Mouse (Mus musculus) activated CD4-positive, CD25-positive, alpha-beta regulatory T cell, adult 4 months (primary cell): ENCODE measurements around the gene Pdcd1lg2. TPM values are rescaled to one million over a fixed set of nuclear protein-coding genes. Genes with fewer than 3 reads are reported as not detected.

Source experiments
- ATAC-seq: one replicate; pipeline ENCODE4 v1.8.0; 2017
- polyA plus RNA-seq, 2 experiments: library from polyadenylated mRNA; unstranded; fragments of 100-300 nt; shearing (Covaris generic); gene quantifications; one replicate each; pipeline ENCODE4 v1.2.1; 2017

Gene Pdcd1lg2
- polyA plus RNA-seq, 2 experiments from 2014 or later: 17.2 to 23.0 TPM

GRCm38 (mm10) chr19:29419946-29420345 is 9.2 kb downstream of the Pdcd1lg2 start:
- ATAC-seq: no peak

GRCm38 (mm10) chr19:29420397-29420796 is 9.7 kb downstream of the Pdcd1lg2 start:
- no peak for ATAC-seq

- ATAC-seq: no peak
Observed at GRCm38 (mm10) chr19:29422013-29422645, 11.4 kb downstream of the Pdcd1lg2 start.

- no peak for ATAC-seq
Observed at GRCm38 (mm10) chr19:29422796-29423195, 12.1 kb downstream of the Pdcd1lg2 start.

GRCm38 (mm10) chr19:29430516-29430915 is 19.8 kb downstream of the Pdcd1lg2 start:
- ATAC-seq: peak; percentile 34

- ATAC-seq: peak; percentile 95
Observed at GRCm38 (mm10) chr19:29430953-29431352, 20.2 kb downstream of the Pdcd1lg2 start.

- no peak for ATAC-seq
Observed at GRCm38 (mm10) chr19:29436793-29437479, 26.2 kb downstream of the Pdcd1lg2 start.

- ATAC-seq: no peak
Observed at GRCm38 (mm10) chr19:29437849-29438248, 27.1 kb downstream of the Pdcd1lg2 start.

- no peak for ATAC-seq
Observed at GRCm38 (mm10) chr19:29439242-29439641, 28.5 kb downstream of the Pdcd1lg2 start.

GRCm38 (mm10) chr19:29442492-29442891 is 31.8 kb downstream of the Pdcd1lg2 start:
- ATAC-seq: no peak

GRCm38 (mm10) chr19:29444364-29444763 is 33.6 kb downstream of the Pdcd1lg2 start:
- ATAC-seq: no peak

- no peak for ATAC-seq
Observed at GRCm38 (mm10) chr19:29448373-29448772, 37.7 kb downstream of the Pdcd1lg2 start.

GRCm38 (mm10) chr19:29450376-29450775 is 39.7 kb downstream of the Pdcd1lg2 start:
- ATAC-seq: no peak

- peak; percentile 90 for ATAC-seq
Observed at GRCm38 (mm10) chr19:29454141-29454601, 43.5 kb downstream of the Pdcd1lg2 start.

GRCm38 (mm10) chr19:29455156-29455555 is 44.4 kb downstream of the Pdcd1lg2 start:
- ATAC-seq: no peak

- no peak for ATAC-seq
Observed at GRCm38 (mm10) chr19:29457982-29458381, 47.3 kb downstream of the Pdcd1lg2 start.

GRCm38 (mm10) chr19:29462462-29462861 is 51.7 kb downstream of the Pdcd1lg2 start:
- no peak for ATAC-seq

GRCm38 (mm10) chr19:29463645-29464395 is 53.1 kb downstream of the Pdcd1lg2 start:
- ATAC-seq: no peak

- ATAC-seq: peak; percentile 93
Observed at GRCm38 (mm10) chr19:29466819-29467218, 56.1 kb downstream of the Pdcd1lg2 start.

GRCm38 (mm10) chr19:29468941-29469685 is 58.4 kb downstream of the Pdcd1lg2 start:
- ATAC-seq: no peak

- no peak for ATAC-seq
Observed at GRCm38 (mm10) chr19:29469686-29470254, 59.1 kb downstream of the Pdcd1lg2 start.

- no peak for ATAC-seq
Observed at GRCm38 (mm10) chr19:29470652-29471051, 59.9 kb downstream of the Pdcd1lg2 start.
